Mouse (Mus musculus): ENCODE results near the gene Lrrk1.

- TF ChIP-seq CTCF (IDR thresholded peaks at IDR 0.05; ENCODE audit: borderline replicate concordance, insufficient read depth, low read length), result no peak
- no peak for TF ChIP-seq POLR2A (IDR thresholded peaks at IDR 0.05; ENCODE audit: low read depth, low read length)
These were observed 45.8 kb downstream of the Lrrk1 start for GRCm38 (mm10) chr7:66342323-66342722.
